Mouse (Mus musculus) embryonic facial prominence, embryonic 12.5 days (tissue): Measurements from ENCODE around the gene Lmo1. TPM values are rescaled to one million over a fixed set of nuclear protein-coding genes. Genes with fewer than 3 reads are reported as not detected.
"Not testable (repeated sequence)": the region's sequence is repeated elsewhere in the genome, so short reads cannot be mapped to it uniquely, and the experiment has no call there.

Experiments
- ATAC-seq: fragments of 200-750 bp; cut with Nextera tagmentation; 2 replicates; pipeline ENCODE4 v1.8.0; 2017; ENCODE audit not compliant: insufficient number of reproducible peaks, insufficient read depth, low FRiP score, low TSS enrichment
- H3K27ac ChIP-seq: fragments of 300-500 bp; sonication (generic); 2 replicates; pipeline ENCODE4 v1.5.1; 2016; ENCODE audit warnings: mild to moderate bottlenecking
- H3K27me3 ChIP-seq: fragments of 300-500 bp; sonication (generic); 2 replicates; pipeline ENCODE4 v1.6.1; 2016; ENCODE audit warnings: mild to moderate bottlenecking, moderate library complexity
- H3K36me3 ChIP-seq: fragments of 300-500 bp; sonication (generic); 2 replicates; pipeline ENCODE4 v1.6.1; 2016; ENCODE audit warnings: mild to moderate bottlenecking
- H3K4me1 ChIP-seq: fragments of 300-500 bp; sonication (generic); 2 replicates; pipeline ENCODE4 v1.6.1; 2016
- H3K4me2 ChIP-seq: fragments of 300-500 bp; sonication (generic); replicated peaks from 2 replicates; pipeline ENCODE4 v1.6.1; 2016; ENCODE audit warnings: mild to moderate bottlenecking, moderate library complexity
- H3K4me3 ChIP-seq: fragments of 300-500 bp; sonication (generic); 2 replicates; pipeline ENCODE4 v1.5.1; 2016; ENCODE audit warnings: mild to moderate bottlenecking
- H3K9ac ChIP-seq: fragments of 300-500 bp; sonication (generic); 2 replicates; pipeline ENCODE4 v1.6.1; 2016; ENCODE audit warnings: mild to moderate bottlenecking, moderate library complexity
- H3K9me3 ChIP-seq: fragments of 300-500 bp; sonication (generic); 2 replicates; pipeline ENCODE4 v1.6.1; 2016; ENCODE audit warnings: mild to moderate bottlenecking, moderate library complexity
- WGBS: fragments of 180-500 bp; shearing (Covaris S2); methylation state at CpG from one replicate; pipeline ENCODE4 v1.1.7; 2016; 5-methylcytosine and 5-hydroxymethylcytosine counted together
- polyA plus RNA-seq: library from polyadenylated mRNA; unstranded; fragments of >200 nt; fragmentation: Nextera tagmentation; extraction: Ambion mirVana; gene quantifications from 2 replicates; pipeline ENCODE4 v1.2.1, GENCODE M21; 2016

Lmo1 gene
- polyA plus RNA-seq, 1 experiment from 2014 or later = 20.8 TPM

DNA sequence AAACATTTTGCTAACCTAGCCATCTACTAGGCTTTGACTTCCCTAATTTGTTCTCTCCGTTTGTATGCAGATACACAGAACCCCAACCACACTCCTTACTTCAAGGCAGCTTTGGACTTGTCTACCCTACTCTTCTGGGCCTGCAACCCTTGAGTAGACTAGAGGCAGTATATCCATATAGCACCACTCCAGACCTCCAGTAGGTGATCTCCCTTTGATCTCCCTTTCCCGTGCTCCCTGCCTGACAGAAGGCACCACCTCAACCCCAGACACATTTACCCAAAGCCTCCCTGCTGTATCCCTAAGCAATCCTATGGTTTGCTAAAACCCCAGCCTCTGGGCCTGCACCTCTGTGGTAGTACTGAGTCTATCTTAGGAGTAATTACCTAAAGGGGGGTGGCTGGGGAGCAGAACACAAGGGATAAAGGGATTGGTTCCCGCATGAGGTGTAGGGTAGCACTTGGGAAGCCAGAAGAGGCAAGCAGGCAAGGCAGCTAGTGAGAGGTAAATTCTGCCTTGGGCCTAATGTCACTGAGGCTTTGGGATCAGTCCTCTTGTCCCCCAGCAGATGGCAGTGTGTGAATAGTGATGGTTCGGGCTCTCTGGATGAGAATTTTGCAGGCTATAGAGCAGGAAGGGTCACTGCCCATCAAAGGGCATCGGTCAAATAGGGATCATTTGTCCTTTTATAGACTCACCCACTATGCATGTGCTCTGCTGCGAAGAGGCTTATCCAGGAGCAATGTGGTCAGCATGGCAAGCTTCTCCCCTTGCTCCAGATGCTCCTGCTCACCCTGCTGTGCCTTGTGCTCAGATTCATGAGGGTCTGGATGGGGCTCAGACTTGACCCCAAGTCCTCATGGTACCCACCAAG lies 76.6 kb downstream of the Lmo1 start:
- Histone ChIP-seq H3K27ac (no peak overlapping the region), H3K4me1 (no peaks in the 10 kb centered on the region), H3K4me3 (no peak overlapping the region), H3K9me3 (no peaks in the 10 kb centered on the region), H3K4me2 (no peak overlapping the region), H3K36me3 (no peaks in the 10 kb centered on the region), H3K27me3 (no peaks in the 10 kb centered on the region), H3K9ac (no peak overlapping the region)
- WGBS = 37% methylated on average over 6 of the region's 6 CpGs
- no peak for ATAC-seq

GRCm38 (mm10) chr7:109097203-109097602 lies 77.8 kb downstream of the Lmo1 start:
- H3K4me1 ChIP-seq = no peaks in the 10 kb centered on the region
- H3K9ac ChIP-seq = no peak overlapping the region
- no peaks in the 10 kb centered on the region for H3K9me3 ChIP-seq
- ATAC-seq = no peak
- no peaks in the 10 kb centered on the region for H3K27me3 ChIP-seq
- H3K36me3 ChIP-seq = no peaks in the 10 kb centered on the region
- H3K4me3 ChIP-seq = no peak overlapping the region
- H3K27ac ChIP-seq = no peak overlapping the region
- H3K4me2 ChIP-seq = no peak overlapping the region
- 82% methylated on average over 7 of the region's 7 CpGs for WGBS

DNA sequence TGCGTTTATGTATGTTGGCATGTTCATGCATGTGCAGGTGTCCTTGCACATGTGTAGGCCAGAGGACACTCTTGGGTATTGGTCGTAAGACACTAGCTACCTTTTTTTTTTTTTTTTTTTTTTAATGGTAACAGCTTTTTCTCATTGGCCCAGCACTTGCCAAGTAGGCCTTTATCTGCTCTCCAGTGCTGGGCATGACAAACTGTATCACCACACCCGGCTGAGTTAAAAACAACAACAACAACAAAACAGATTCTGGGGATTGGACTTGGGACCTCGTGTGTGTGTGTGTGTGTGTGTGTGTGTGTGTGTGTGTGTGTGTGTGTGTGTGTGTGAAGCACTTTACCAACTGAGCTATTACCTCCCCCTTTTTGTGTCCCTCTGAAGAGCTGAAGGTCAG lies 78.4 kb downstream of the Lmo1 start:
- no peak overlapping the region for H3K4me2 ChIP-seq
- WGBS = 80% methylated on average over 4 of the region's 4 CpGs
- no peak overlapping the region for H3K9ac ChIP-seq
- no peaks in the 10 kb centered on the region for H3K27me3 ChIP-seq
- no peak for ATAC-seq
- H3K36me3 ChIP-seq = no peaks in the 10 kb centered on the region
- no peak overlapping the region for H3K4me3 ChIP-seq
- no peaks in the 10 kb centered on the region for H3K9me3 ChIP-seq
- no peaks in the 10 kb centered on the region for H3K4me1 ChIP-seq
- no peak overlapping the region for H3K27ac ChIP-seq

DNA sequence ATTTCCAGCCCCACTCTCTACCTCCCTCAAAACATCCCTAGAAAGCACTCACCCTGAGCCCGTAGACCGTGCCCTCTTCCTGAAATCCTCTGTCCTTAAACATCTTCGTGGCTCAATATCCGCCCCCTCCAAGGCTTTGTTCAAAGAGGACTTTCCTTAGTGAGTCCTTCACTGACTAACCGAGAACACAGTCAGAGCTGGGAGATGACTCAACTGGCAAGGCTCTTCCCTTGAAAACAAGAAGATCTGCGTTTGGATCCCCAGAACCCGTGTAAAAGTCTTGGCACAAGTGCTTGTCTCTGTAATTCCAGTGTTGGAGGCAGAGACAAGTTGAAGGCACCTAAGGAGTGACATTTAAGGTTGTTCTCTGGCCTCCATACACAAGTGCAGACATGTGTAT lies 80.7 kb downstream of the Lmo1 start:
- no peaks in the 10 kb centered on the region for H3K36me3 ChIP-seq
- no peak for ATAC-seq
- H3K4me1 ChIP-seq = no peaks in the 10 kb centered on the region
- H3K27me3 ChIP-seq = no peaks in the 10 kb centered on the region
- H3K9me3 ChIP-seq = no peaks in the 10 kb centered on the region
- no CpG with 5 or more reads among the region's 7 CpGs for WGBS
- H3K9ac ChIP-seq = no peak overlapping the region
- no peak overlapping the region for H3K4me2 ChIP-seq
- H3K4me3 ChIP-seq = no peak overlapping the region
- no peak overlapping the region for H3K27ac ChIP-seq

- no CpG with 5 or more reads among the region's 2 CpGs for WGBS
These were observed 83.7 kb downstream of the Lmo1 start for GRCm38 (mm10) chr7:109091316-109091715.

More at GRCm38 (mm10) chr7:109091316-109091715, 83.7 kb downstream of the Lmo1 start:
- not testable (repeated sequence) for H3K27ac ChIP-seq, H3K9ac ChIP-seq, H3K36me3 ChIP-seq, H3K4me2 ChIP-seq, H3K4me1 ChIP-seq, H3K9me3 ChIP-seq, H3K27me3 ChIP-seq, ATAC-seq, H3K4me3 ChIP-seq

Other genes with a start within 250 kb of the Lmo1 start
- 0.04 and 0.08 TPM in 2 replicates for gene Nlrp10, start 245.0 kb downstream of the Lmo1 start, polyA plus RNA-seq
- gene Eif3f, start 240.8 kb downstream of the Lmo1 start, polyA plus RNA-seq = 93.5 and 97.4 TPM in 2 replicates
- 7.3 and 9.2 TPM in 2 replicates for gene Tub, start 224.9 kb downstream of the Lmo1 start, polyA plus RNA-seq
- 5.3 and 6.4 TPM in 2 replicates for gene Ric3, start 91.9 kb downstream of the Lmo1 start, polyA plus RNA-seq